Mouse (Mus musculus): ENCODE measurements around the gene Bach2.

Bach2 gene

GRCm38 (mm10) chr4:32579850-32580249 lies 341.2 kb downstream of the Bach2 start:
- no peak for DNase-seq

- no peak for DNase-seq
These were observed 345.6 kb downstream of the Bach2 start for GRCm38 (mm10) chr4:32584181-32584580.

GRCm38 (mm10) chr4:32586596-32586995 lies 348.0 kb downstream of the Bach2 start:
- DNase-seq: peak; percentile 61

- no peak for DNase-seq
These were observed 348.9 kb downstream of the Bach2 start for GRCm38 (mm10) chr4:32587543-32587942.

- DNase-seq: no peak
These were observed 349.6 kb downstream of the Bach2 start for GRCm38 (mm10) chr4:32588237-32588636.

GRCm38 (mm10) chr4:32601135-32601534 lies 362.5 kb downstream of the Bach2 start:
- peak; percentile 57 for DNase-seq

- no peak for DNase-seq
These were observed 364.1 kb downstream of the Bach2 start, which contains the start of gene Gja10 for GRCm38 (mm10) chr4:32602660-32603059. TSS of gene Gja10 (minus strand) at chr4:32602760.

- DNase-seq: peak; percentile 99
These were observed 376.7 kb downstream of the Bach2 start, which contains the start of gene Casp8ap2 for GRCm38 (mm10) chr4:32615034-32615881. TSS of gene Casp8ap2 (plus strand) at chr4:32615451.

- no peak for DNase-seq
These were observed 383.0 kb downstream of the Bach2 start for GRCm38 (mm10) chr4:32621637-32622036.
